Mouse (Mus musculus): ENCODE measurements around the gene Apold1.

Gene Apold1

DNA sequence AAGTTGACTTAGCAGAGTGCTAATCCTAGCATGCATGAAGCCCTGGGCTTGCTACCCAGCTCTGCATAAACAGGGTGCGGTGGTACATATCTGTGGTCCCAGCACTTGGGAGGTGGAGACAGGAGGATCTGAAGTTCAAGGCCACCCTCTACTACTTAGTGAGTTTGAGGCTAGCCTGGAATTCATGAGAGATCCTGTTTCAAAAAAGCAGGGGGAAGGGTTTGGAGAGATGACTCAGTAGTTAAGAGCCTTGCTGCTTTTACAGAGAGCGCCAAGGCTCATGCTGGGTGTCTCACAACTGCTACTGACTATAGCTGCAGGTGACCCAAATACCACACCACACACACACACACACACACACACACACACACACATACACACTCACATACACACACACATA, 12.0 kb upstream of the Apold1 start:
- DNase-seq (ENCODE audit: low read depth in 1 of 2, low spot score in 2 of 2): no peak

DNA sequence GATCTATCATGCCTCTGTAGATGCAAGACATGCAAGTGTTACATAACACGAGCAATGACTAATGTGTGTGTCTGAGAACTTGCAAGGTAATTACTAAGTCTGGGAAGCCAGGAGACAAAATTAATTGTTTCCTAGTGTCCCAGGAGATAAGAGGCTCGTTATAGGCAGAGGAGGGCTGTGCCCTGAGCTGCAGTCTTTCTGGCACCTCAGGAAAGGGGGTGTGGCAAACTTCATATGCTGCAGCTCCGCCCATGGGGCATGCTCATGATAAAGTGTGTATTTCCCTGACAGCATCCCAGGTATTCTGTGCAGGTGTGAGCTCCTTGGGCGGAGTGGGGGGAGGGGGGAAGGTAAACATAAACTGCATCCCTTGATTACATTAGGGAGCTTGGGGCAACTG, 9.4 kb upstream of the Apold1 start:
- DNase-seq (ENCODE audit: low read depth in 1 of 2, low spot score in 2 of 2): no peak

DNA sequence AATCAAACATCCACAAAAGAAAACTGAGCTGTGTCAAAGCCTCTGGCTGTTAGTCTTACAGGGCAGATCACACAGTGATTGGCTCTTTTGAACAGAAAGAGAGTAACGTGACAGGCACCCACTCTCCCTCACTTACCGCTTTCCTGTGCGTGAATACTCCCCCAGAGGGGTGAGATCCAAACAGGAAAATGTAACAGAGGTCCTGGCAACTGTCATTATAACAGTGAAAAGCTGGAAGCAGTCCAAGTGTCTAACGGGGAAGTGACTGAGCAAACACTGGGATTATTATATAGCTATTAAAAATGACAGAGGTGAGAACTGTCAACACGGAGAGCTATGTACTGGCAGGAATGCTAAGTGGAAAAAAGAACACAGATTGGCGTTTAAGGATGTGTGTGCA, 4.9 kb upstream of the Apold1 start:
- DNase-seq (ENCODE audit: low read depth in 1 of 2, low spot score in 2 of 2): no peak

DNA sequence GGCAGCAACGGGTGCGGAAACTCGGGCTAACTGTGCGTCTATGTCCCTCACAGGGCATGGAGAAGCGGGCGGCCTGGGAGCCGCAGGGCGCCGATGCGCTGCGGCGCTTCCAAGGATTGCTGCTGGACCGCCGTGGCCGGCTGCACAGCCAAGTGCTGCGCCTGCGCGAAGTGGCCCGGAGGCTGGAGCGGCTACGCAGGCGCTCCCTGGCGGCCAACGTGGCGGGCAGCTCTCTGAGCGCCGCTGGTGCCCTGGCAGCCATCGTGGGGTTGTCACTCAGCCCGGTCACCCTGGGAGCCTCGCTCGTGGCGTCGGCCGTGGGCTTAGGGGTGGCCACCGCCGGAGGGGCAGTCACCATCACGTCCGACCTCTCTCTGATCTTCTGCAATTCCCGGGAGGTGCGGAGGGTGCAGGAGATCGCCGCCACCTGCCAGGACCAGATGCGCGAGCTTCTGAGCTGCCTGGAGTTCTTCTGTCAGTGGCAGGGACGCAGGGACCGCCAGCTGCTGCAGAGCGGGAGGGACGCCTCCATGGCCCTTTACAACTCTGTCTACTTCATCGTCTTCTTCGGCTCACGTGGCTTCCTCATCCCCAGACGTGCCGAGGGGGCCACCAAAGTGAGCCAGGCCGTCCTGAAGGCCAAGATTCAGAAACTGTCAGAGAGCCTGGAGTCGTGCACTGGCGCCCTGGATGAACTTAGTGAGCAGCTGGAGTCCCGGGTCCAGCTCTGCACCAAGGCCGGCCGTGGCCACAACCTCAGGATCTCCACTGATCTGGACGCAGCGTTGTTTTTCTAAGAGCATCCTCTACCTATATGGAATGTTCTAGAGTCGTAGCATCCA, 2.2 kb downstream of the Apold1 start:
- DNase-seq (ENCODE audit: low read depth in 1 of 2, low spot score in 2 of 2): peak; percentile 49 to 72

DNA sequence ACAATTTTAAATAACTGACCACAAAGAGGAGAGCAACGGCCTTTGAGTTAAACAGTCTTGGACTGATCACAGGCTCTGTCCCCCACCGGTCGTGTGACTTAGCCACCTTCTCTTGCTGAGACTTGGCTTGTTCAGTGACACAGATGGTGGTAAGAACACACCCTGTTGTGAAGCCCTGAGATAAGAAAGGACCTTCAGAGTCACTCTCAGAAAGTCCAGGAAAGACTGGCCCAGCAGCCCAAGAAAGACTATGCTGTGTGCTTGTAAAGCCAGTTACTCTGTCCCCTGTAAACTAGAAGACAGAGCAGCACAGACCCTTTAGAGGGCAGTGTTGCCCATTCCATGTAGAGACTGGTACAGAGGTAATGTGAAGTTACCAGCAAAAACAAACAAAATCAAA, 3.2 kb downstream of the Apold1 start:
- DNase-seq (ENCODE audit: low read depth in 1 of 2, low spot score in 2 of 2): no peak

DNA sequence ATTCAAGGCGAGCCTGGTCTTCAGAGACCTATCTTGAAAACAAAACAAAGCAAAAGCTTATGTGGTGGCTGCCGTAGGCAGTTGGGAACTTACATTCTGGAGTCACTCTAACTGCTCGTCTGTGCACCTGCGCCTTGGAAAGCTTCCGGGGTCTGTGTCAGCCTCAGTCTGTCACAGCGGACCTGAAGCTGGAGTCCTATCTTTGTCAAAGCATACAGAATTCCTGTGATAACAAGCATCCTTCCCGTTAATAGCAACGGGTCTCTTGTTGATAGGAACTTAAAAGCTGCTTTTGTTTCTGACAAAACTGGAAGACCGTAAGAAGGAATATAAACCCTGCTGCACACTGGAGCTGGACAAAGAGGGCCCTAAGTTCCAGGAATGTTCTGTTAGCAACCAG, 6.9 kb downstream of the Apold1 start:
- DNase-seq (ENCODE audit: low read depth in 1 of 2, low spot score in 2 of 2): no peak

DNA sequence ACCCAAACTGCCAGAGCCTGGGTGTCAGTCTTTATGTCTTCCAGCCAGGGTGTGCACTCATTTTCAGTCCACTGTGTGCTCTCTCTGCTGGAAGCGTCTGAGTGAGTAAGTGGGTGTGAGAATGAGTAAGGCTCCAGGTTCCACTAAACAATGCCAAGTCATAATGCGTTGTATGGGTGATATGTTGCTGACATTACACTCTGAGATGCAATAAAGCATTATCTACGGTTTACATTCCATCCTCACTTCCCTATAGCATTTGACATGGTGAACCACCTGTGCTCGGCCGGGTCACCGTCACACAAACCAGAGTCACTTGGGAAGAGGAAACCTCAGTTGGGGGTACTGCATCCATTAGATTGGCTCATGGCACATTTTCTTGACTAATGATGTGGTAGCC, 9.2 kb downstream of the Apold1 start:
- DNase-seq (ENCODE audit: low read depth in 1 of 2, low spot score in 2 of 2): no peak

DNA sequence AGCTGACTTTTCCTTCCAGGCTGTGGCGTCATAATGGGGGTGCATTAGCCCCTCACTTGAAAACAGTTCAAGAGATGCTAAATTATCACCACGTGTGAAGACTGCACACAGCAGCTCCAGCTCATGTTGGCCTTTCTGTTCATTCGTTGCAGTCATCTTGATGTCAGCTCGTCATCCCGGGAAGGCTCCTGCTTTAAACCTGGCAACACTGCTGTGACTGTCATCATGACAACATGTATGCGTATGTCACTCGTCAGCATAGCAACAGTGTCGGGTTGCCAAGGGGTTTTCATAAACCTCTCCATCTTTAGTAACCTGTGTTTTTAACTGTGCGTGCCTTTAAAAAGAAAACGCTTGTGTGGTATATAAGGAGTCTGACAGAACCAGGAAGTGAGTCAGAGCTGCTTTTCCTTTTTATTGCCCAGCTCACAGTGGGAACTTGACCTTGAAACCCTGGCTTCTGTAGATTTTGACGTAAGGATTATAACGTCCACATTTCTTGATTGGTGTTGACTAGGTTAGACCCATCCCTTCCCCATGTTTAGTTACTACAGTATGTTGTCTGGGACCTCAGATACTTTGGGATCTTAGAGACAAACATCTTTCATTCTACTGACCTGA, 12.6 kb downstream of the Apold1 start:
- no peak for DNase-seq (ENCODE audit: low read depth in 1 of 2, low spot score in 2 of 2)

DNA sequence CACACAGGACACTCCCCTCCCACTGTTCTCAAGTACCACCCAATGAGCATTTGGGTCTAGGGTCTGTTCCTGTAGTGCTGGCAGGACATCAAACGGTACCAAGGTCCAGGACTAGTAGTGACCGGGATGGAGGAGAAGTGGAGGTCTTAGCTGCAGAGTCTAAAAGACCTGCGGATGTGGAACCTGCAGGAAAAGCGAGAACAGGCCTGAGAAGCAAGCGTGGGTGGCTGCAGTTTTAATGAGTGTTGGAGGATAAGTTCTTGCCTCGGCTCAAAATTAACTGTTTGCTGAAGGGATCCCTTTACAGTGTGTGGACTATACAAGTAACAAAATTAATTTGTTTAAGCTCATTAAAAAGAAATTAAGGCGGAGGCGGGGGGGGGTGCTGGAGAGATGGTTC, 13.5 kb downstream of the Apold1 start:
- DNase-seq (ENCODE audit: low read depth in 1 of 2, low spot score in 2 of 2): no peak

DNA sequence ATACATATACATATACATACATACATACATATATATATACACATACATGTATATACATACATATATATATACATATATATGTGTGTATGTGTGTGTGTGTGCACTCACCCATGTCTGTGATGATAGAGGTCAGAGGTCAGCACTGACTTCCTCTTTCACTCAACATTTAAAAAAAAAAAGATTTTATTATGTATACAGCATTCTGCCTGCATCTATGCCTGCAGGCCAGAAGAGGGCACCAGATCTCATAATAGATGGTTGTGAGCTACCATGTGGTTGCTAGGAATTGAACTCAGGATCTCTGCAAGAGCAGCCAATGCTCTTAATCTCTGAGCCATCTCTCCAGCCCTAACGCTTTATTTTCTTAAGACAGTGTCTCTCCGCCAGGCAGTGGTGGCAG, 15.4 kb downstream of the Apold1 start:
- DNase-seq (ENCODE audit: low read depth in 1 of 2, low spot score in 2 of 2): no peak

DNA sequence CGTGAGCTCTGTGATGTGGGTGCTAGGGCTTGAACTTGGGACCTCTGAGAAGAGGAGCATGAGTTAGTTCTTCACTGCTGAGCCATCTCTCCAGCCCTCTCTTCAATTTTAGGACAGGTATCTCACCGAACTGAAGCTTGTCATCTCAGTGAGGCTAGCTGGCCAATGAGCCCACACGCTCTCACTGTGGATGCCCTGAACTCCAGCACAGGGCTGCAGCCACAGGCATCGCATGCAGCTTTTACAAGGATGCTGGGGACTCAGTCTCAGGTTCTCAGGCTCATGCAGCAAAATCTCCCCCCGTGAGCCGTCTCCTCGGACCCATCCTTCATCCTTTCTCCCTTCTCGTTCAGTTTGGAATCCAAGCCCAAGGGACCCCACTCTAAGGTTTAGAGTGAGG, 16.6 kb downstream of the Apold1 start:
- DNase-seq (ENCODE audit: low read depth in 1 of 2, low spot score in 2 of 2): no peak

DNA sequence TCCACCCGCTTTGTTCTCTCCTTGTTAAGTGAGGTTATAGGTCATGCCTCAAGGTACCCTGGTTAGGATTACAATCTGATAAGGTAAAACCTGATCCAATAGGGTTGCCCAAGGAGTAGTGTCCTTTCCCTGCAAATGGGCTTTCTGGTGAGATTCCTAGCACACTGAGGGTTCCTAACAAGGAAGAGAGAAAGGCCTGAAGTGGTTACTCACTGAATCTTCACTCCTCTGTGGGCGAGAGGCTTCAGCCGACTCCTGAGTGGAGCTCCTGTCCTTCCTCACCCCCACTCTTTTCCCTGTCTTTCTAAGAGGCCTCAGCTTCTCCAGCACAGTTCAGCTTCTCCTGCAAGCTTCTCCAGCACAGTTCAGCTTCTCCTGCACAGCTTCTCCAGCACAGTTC, 17.3 kb downstream of the Apold1 start:
- DNase-seq (ENCODE audit: low read depth in 1 of 2, low spot score in 2 of 2): no peak

DNA sequence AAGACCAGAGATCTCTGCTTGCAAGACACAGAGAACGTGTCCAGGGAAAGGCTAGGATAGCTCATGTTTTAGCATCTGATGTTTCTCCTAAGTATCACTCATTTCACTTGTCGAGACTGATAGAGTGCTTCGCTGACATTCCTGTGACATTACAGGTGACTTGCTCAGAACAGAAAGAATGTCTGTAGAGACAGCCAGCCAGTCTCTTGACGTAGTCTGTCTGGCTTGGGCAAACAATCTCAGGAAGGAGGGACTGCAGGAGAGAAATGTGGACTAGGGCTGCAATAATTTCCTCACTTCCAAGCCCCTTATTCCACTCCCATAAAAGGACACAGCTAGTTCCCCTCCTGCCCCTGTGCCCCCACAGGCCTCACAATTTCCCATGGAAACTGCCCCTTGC, 18.8 kb downstream of the Apold1 start:
- no peak for DNase-seq (ENCODE audit: low read depth in 1 of 2, low spot score in 2 of 2)

DNA sequence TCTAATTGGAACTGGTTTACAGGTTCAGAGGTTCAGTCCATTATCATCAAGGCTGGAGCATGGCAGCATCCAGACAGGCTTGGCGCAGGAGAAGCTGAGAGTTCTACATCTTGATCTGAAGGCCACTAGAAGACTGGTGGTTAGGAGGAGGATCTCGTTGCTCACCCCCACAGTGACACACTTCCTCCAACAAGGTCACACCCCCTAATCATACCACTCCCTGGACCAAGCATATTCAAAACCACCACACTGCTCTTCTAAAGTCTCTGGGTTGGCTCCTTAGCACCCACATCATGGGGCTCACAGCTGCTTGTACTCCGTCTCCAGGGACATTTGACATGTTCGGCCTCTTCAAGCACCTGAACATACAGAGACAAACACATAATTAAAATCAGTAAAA, 20.5 kb downstream of the Apold1 start:
- DNase-seq (ENCODE audit: low read depth in 1 of 2, low spot score in 2 of 2): no peak

DNA sequence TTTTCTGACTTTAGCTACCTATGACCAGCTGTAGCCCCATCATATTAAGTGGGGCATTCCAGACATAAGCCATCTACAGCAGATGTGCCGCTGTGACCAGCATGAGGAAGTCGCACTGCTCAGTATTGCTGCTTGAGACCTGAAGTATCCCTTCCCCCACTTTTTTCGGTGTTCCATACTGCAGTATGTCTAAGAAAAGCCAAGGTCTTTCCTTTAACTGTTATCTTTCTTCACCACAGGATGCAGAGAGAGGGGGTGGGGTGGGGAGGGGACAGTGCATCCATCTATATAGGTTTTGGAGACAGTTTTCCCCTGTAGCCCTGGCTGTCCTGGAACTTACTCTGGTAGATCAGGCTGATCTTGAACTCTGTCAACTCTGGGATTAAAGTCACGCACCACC, 24.9 kb downstream of the Apold1 start:
- no peak for DNase-seq (ENCODE audit: low read depth in 1 of 2, low spot score in 2 of 2)

DNA sequence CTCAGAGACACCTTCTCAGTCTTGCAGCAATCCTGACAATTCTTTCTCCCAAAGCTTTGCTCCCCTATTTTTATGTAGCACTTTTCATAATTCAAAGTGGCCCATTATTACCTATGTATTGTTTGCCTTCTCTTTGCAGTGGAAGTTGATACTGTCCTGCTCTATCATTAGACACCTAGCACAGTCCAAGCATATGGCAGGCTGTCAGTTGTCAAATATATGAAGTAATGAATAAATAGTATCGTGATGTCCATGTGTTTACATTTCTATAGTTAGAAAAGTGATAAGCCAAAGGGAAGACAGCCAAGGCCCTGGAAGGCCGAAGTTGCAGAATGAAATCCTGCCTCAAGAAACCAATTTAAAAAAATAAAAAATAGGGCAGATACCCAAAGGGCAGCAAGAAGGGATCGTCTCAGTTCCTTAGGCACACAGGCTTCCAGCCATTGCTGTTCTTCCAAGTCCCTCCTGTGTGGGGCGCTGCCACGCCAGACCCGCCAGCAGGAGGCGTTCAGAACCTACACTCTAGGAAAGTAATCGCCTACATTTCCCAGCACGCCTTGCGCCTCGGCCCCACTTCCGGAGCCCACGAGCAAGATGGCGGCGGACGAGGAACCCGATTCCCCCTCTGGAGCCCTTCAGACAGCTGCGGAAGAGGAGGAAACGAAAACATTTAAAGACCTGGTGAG, 29.7 kb downstream of the Apold1 start, which contains the start of gene Ddx47:
TSS of gene Ddx47 (plus strand) at position 565 of the 686 bp plus-strand sequence.
- peak; percentile 86 to 92 for DNase-seq (ENCODE audit: low read depth in 1 of 2, low spot score in 2 of 2)

DNA sequence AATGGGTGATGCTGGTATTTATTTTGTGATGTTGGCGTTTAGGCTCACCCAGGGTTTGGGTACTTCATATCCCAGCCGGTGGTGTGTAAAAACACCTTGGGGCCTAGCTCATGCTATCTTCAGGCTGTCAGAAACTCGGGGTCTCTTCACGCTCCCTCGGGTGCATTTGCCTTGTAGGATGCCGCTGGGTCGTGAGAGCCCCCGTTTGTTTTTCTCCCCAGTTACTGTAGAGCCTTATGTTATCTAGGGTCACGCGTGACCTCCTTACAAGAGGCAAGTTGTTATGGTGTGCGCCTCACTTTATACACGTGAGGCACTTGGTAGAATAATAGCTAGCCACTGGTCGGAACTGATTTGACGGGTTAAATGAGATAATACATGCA, 30.2 kb downstream of the Apold1 start:
- no peak for DNase-seq (ENCODE audit: low read depth in 1 of 2, low spot score in 2 of 2)

DNA sequence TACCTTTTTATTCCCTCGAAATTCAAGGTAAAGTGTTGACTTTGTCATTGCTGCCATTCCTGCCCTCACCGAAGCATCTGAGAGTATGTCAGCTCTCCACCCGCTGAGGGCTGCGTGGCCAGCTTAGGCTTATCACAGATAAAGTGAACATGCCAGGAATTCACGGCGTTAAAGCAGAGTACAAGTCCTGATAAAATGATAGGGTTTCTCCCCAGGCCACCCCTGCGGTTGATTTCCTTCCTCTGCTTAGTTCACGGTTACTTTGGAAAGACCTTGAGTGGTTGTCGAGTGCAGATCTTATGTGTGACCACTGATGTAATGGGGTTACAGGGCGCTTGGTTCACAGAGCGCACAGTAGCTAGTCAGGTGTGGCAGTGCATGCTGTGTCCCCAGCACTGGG, 35.7 kb downstream of the Apold1 start:
- no peak for DNase-seq (ENCODE audit: low read depth in 1 of 2, low spot score in 2 of 2)

DNA sequence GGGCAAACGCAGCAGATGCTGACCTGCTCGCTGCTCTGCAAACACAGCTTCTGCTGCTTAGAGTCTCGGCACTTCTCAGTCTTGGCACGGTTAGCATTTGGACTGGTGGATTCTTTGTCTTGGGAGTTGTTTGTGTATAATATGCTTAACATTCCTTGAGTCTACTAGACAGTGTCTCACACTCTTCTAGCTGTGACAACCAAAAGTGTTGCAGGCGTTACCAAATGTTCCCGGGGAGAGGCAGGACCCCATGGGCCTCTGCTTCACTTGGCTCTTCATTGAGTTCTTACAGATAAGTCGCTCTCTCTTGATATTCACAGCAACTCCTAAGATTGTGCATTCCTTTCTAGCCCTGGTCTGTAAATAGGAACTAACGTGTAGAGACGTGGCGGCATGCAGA, 38.0 kb downstream of the Apold1 start:
- no peak for DNase-seq (ENCODE audit: low read depth in 1 of 2, low spot score in 2 of 2)

DNA sequence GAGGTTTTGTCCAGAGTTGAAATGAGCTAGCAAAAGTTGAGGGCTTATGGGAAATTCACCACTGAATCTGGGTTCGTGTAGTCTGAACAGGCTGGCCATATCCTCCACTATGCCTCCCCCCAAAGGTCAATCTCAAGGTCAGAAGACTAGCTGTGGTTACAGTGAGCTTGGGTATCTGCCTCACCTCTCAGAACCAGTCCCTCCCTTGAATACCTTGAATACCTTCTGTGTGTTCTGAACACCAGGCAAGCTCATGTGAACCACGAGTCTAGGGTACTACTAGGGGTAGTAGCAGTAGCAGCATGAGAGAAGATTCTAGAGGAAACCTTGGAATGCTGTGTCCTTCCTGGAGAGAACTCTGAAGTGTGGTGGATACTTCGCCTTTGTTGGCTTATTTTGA, 40.1 kb downstream of the Apold1 start:
- DNase-seq (ENCODE audit: low read depth in 1 of 2, low spot score in 2 of 2): no peak

DNA sequence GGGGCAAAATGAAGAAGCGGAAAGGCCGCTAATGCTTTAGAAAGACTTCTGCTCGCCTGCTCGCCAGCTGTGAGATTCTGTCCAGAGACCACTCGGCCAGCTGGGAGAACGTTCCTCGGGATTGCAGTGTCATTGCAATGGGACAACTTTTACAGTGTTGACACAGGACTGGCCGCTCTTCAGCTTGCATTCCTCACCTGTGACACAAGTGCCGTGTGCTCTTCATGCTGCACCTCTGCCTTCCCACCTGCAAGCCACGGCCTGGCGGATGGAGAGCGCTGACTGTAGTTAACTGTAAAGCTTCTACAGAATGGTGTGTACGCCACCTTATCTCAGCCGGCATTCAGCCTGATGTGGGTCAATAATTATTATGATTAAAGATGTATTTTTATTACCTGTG, 41.9 kb downstream of the Apold1 start:
- no peak for DNase-seq (ENCODE audit: low read depth in 1 of 2, low spot score in 2 of 2)

DNA sequence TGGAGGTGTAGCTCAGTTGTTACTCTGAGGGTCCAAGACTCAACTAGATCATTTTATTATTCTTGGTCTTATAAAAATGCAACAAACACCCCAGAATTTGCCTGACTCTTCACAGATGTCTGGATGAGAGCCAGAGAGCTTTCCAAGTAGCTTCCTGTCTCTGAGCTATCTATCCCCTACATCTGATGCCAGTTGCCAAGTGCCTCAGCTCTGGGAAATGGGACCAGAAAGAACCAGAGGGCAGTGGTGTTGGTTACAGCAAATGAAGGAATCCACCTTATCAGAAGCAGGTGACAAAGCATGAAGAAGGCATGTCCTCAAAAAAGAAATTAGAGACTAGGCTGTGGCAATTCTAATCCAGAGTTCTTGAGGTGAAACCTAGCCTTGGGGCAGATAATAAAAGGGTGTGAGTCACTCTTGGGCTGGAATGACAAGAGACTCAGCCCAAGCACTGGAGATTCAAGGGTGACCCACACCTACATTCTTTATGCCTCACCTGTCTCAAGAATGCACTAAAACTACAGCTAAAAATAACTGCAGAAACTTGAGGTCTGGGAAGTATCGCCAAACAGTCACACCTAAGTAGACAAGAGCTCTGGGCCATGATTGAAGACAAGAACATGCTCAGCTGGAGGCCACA, 43.4 kb downstream of the Apold1 start:
- DNase-seq (ENCODE audit: low read depth in 1 of 2, low spot score in 2 of 2): no peak

Measured in monocyte, adult 2 months (primary cell).